In the genomic region with DNA sequence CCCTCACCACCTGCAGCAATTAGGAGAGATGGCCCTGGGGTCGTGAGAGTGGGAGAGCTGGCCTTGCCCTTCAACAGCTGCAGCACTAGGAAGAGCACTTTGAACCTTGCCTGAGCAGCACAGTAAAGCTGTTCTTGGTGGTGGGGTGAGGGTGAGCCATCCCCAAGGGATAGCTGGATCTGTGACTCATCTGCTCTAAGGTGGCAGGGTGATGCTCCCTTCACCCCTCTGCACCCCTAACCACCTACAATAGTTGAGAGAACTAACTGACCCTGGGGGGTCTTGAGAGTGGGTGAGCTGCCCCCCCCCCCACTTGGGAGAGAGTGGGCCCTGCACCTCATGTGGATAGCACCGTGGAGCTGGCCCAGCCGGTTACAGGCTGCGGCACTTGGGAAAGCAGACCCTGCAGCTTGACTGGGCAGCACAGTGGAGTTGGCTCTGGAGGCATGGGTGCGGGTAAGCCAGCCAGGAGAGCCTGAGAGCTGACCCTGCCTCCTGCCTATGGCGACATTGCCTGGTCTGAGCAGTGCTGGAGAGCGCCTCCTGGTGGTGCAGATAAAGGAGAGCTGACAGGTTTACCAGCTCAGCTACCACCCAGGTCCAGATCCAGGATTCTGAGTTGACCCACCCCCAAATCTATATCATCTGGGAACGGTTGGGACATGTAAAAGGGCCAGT, we compare ENCODE assay signal across 8 mouse cellular contexts. TPM values are rescaled to one million over a fixed set of nuclear protein-coding genes. Genes with fewer than 3 reads are reported as not detected.
DNase-seq lines count a peak whose midpoint lies in the region; ATAC-seq lines count a peak whose summit lies in the region.

No protein-coding gene starts in this region.

- no peak overlapping the region for H3K9ac ChIP-seq in embryonic facial prominence, embryonic 14.5 days (ENCODE audit: low read depth, low read length)
- no peak overlapping the region for H3K9ac ChIP-seq in midbrain, embryonic 11.5 days (ENCODE audit: low read length)

- H3K27me3 ChIP-seq in embryonic facial prominence, embryonic 14.5 days (replicated peaks; ENCODE audit: control insufficient read depth, insufficient read depth, low read length) = no peaks in the 10 kb centered on the region
- H3K27me3 ChIP-seq in midbrain, embryonic 11.5 days (ENCODE audit: control insufficient read depth, insufficient read depth, low read length) = no peaks in the 10 kb centered on the region

- no peak; the same call in 1 of the 2 replicates for ATAC-seq in embryonic facial prominence, embryonic 14.5 days (ENCODE audit: low read depth)
- peak; percentile 69 for ATAC-seq in midbrain, embryonic 11.5 days (ENCODE audit: low FRiP score)

- 31% methylated on average over 8 of the region's 8 CpGs for WGBS in embryonic facial prominence, embryonic 14.5 days
- 44% methylated on average over 8 of the region's 8 CpGs for WGBS in midbrain, embryonic 11.5 days

- no peaks in the 10 kb centered on the region for H3K36me3 ChIP-seq in embryonic facial prominence, embryonic 14.5 days (ENCODE audit: control insufficient read depth, insufficient read depth, low read length)
- no peaks in the 10 kb centered on the region for H3K36me3 ChIP-seq in midbrain, embryonic 11.5 days (ENCODE audit: control insufficient read depth, insufficient read depth, low read length)

- no peaks in the 10 kb centered on the region for H3K9me3 ChIP-seq in embryonic facial prominence, embryonic 14.5 days (ENCODE audit: control insufficient read depth, low read length)
- H3K9me3 ChIP-seq in midbrain, embryonic 11.5 days (ENCODE audit: control insufficient read depth, low read length) = no peaks in the 10 kb centered on the region

- no peak overlapping the region for H3K4me3 ChIP-seq in embryonic facial prominence, embryonic 14.5 days (ENCODE audit: low read depth, low read length)
- no peak overlapping the region for H3K4me3 ChIP-seq in midbrain, embryonic 11.5 days (ENCODE audit: low read depth, low read length)

- intact Hi-C loops in left cerebral cortex, postnatal 4 days (cut with DNase I) = no loop called here
- intact Hi-C loops in left cerebral cortex, postnatal 25 days (cut with DNase I) = no loop called here

- peak; percentile 70 for DNase-seq in left cerebral cortex, postnatal 4 days
- DNase-seq in left cerebral cortex, postnatal 25 days (ENCODE audit: low spot score in 2 of 2) = no peak
- DNase-seq in adrenal gland, postnatal 14 days = peak; percentile 68
- peak; percentile 37 for DNase-seq in embryonic facial prominence, embryonic 14.5 days (ENCODE audit: low spot score)
- peak; percentile 35 to 70 for DNase-seq in kidney, postnatal 36 days
- DNase-seq in midbrain, embryonic 11.5 days (ENCODE audit: low spot score, missing footprints) = no peak
- DNase-seq in natural killer cell, adult 2 months (ENCODE audit: low spot score in 2 of 2) = no peak
- no peak for DNase-seq in layer of hippocampus, postnatal 36 days

- H3K27ac ChIP-seq in embryonic facial prominence, embryonic 14.5 days (replicated peaks; ENCODE audit: low read depth, low read length) = no peak overlapping the region
- H3K27ac ChIP-seq in midbrain, embryonic 11.5 days (ENCODE audit: low read depth, low read length) = no peak overlapping the region

- H3K4me1 ChIP-seq in embryonic facial prominence, embryonic 14.5 days (ENCODE audit: control insufficient read depth, insufficient read depth, low read length) = no peaks in the 10 kb centered on the region
- H3K4me1 ChIP-seq in midbrain, embryonic 11.5 days (ENCODE audit: control insufficient read depth, insufficient read depth, low read length) = no peaks in the 10 kb centered on the region

- H3K4me2 ChIP-seq in embryonic facial prominence, embryonic 14.5 days (ENCODE audit: low read depth, low read length) = no peak overlapping the region
- H3K4me2 ChIP-seq in midbrain, embryonic 11.5 days = no peak overlapping the region

RNA-seq across cellular contexts. Expression of a gene that starts 12.1 kb away (rescaled TPM):
- 1 to 10 TPM; 4.8 to 5.3 TPM for total RNA-seq in left cerebral cortex, postnatal 4 days (2021)
- total RNA-seq in left cerebral cortex, postnatal 25 days (2021) = 1 to 10 TPM; 3.7 to 3.8 TPM
- total RNA-seq in adrenal gland, postnatal 14 days (2021) = 5.0 and 7.7 TPM in 2 replicates
- 8.1 and 9.0 TPM in 2 replicates for polyA plus RNA-seq in embryonic facial prominence, embryonic 14.5 days (2014; fragmentation: Nextera tagmentation; extraction: Ambion mirVana)
- polyA plus RNA-seq in midbrain, embryonic 11.5 days (2014; fragmentation: Nextera tagmentation; extraction: Ambion mirVana) = 35.7 and 40.2 TPM in 2 replicates
- 10 to 100 TPM in 1 of 2 experiments, 1 to 10 TPM in 1; 8.3 to 11.3 TPM for total RNA-seq in layer of hippocampus, postnatal 36 days (2021)

RNA-seq across cellular contexts. Expression of a gene that starts 42.4 kb away (rescaled TPM):
- total RNA-seq in left cerebral cortex, postnatal 4 days (2021) = 10 to 100 TPM; 11.7 to 13.7 TPM
- 1 to 10 TPM; 1.6 to 1.8 TPM for total RNA-seq in left cerebral cortex, postnatal 25 days (2021)
- total RNA-seq in adrenal gland, postnatal 14 days (2021) = 7.8 and 9.3 TPM in 2 replicates
- 32.3 and 32.7 TPM in 2 replicates for polyA plus RNA-seq in embryonic facial prominence, embryonic 14.5 days (2014; fragmentation: Nextera tagmentation; extraction: Ambion mirVana)
- 2.7 and 3.1 TPM in 2 replicates for polyA plus RNA-seq in midbrain, embryonic 11.5 days (2014; fragmentation: Nextera tagmentation; extraction: Ambion mirVana)
- 1 to 10 TPM; 1.2 to 1.6 TPM for total RNA-seq in layer of hippocampus, postnatal 36 days (2021)

Comparison
In these comparisons a context has a peak if more than half of its experiments do, and no peak if none do; other contexts are left out.
1. DNase-seq: peak in left cerebral cortex, postnatal 4 days (single experiment), adrenal gland, postnatal 14 days (single experiment), embryonic facial prominence, embryonic 14.5 days (single experiment) and kidney, postnatal 36 days (2 of 2); none in left cerebral cortex, postnatal 25 days (0 of 2), midbrain, embryonic 11.5 days (single experiment), natural killer cell, adult 2 months (0 of 2) and layer of hippocampus, postnatal 36 days (0 of 2).